In the genomic region with DNA sequence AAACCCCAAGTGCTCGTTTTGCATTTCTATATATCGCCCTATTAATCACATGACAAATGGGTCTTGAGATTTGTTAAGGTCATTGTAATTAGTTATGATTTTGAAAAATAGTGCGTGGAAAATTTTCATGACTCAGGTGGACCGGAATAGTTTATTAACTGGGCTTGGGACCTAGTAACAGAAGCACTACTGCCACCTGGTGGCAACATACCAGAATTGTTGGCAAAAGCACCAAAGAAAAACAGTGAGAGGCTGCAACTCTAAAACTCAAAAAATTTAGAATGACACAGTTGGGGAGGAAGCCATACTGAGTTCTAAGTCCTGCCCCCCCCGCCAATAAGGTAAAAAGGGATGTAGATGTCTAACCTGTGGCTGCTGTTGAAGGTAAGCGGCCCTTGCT, we compare ENCODE assay signal across 10 mouse cellular contexts. TPM values are rescaled to one million over a fixed set of nuclear protein-coding genes. Genes with fewer than 3 reads are reported as not detected.
DNase-seq lines count a peak whose midpoint lies in the region; ATAC-seq and TF ChIP-seq lines count a peak whose summit lies in the region.
"Had no signal": no experiment of that assay in that cellular context is flagged by ENCODE, and none has a peak within 500 bp of the region (broad histone marks: within the 10 kb centered on the region; RNA-seq: fewer than 3 reads in every experiment).

No protein-coding gene starts in this region.

- no peak overlapping the region for H3K4me3 ChIP-seq in liver, embryonic 12.5 days
- H3K4me3 ChIP-seq in lung, adult 2 months (replicated peaks; ENCODE audit: extremely low read depth, low read depth, low read length), result no peak overlapping the region
- H3K4me3 ChIP-seq: hindbrain, embryonic 15.5 days had no signal

- ATAC-seq in liver, embryonic 12.5 days, result no peak
- no peak for ATAC-seq in megakaryocyte-erythroid progenitor cell, adult 5-6 weeks (replicated peaks; ENCODE audit: low FRiP score, low TSS enrichment, poor library complexity, severe bottlenecking)
- ATAC-seq: Patski had no signal

- TF ChIP-seq POLR2A in lung, adult 2 months (IDR thresholded peaks at IDR 0.05; ENCODE audit: borderline replicate concordance, extremely low read depth, low read depth, low read length), result no peak

- H3K27me3 ChIP-seq in liver, embryonic 12.5 days (replicated peaks), result no peaks in the 10 kb centered on the region
- H3K27me3 ChIP-seq: hindbrain, embryonic 15.5 days; Patski had no signal

- H3K4me2 ChIP-seq in liver, embryonic 12.5 days, result no peak overlapping the region
- H3K4me2 ChIP-seq: hindbrain, embryonic 15.5 days had no signal

- 0 out of 2 replicates have a peak, but pooled peaks have one; percentile 13 for TF ChIP-seq CTCF in lung, adult 2 months (IDR thresholded peaks at IDR 0.05; ENCODE audit: insufficient read depth, low read length)

- no peaks in the 10 kb centered on the region for H3K9me3 ChIP-seq in liver, embryonic 12.5 days (replicated peaks)
- H3K9me3 ChIP-seq: hindbrain, embryonic 15.5 days had no signal

- H3K36me3 ChIP-seq in liver, embryonic 12.5 days, result no peaks in the 10 kb centered on the region
- H3K36me3 ChIP-seq: hindbrain, embryonic 15.5 days had no signal

- H3K4me1 ChIP-seq in liver, embryonic 12.5 days, result no peaks in the 10 kb centered on the region
- no peaks in the 10 kb centered on the region for H3K4me1 ChIP-seq in lung, adult 2 months (ENCODE audit: control insufficient read depth, insufficient read depth, low read length)

- H3K27ac ChIP-seq in liver, embryonic 12.5 days, result no peak overlapping the region
- H3K27ac ChIP-seq: hindbrain, embryonic 15.5 days had no signal

- DNase-seq in cerebellum, adult 8-10 months, result peak; percentile 29
- no peak for DNase-seq in cerebellum, adult 11 months
- peak; percentile 21 for DNase-seq in liver
- DNase-seq in WW6 (ENCODE audit: low read depth, low spot score), result peak; percentile 13
- peak; percentile 36 for DNase-seq in fibroblast of lung, adult 2 months (ENCODE audit: low read depth)
- DNase-seq in lung, adult 2 months, result peak; percentile 5

- no peak overlapping the region for H3K9ac ChIP-seq in liver, embryonic 12.5 days
- H3K9ac ChIP-seq: hindbrain, embryonic 15.5 days had no signal

- 40% methylated on average over 6 of the region's 6 CpGs for WGBS in liver, embryonic 12.5 days (ENCODE audit: insufficient replicate concordance)
- 44% methylated on average over 6 of the region's 6 CpGs for WGBS in lung, adult 2 months

RNA-seq across cellular contexts. Expression of a gene that starts 0.6 kb away (rescaled TPM):
- polyA plus RNA-seq in liver, embryonic 12.5 days (2016; fragmentation: Nextera tagmentation; extraction: Ambion mirVana), result not detected in 2 replicates
- not detected in 2 replicates for polyA plus RNA-seq in lung, adult 2 months (2012; rRNA removed)
- not detected in 2 replicates for total RNA-seq in megakaryocyte-erythroid progenitor cell, adult 5-6 weeks (2014; fragmentation: Nextera tagmentation)
- total RNA-seq in megakaryocyte-erythroid progenitor cell, adult 5-6 weeks (2017), result not detected in 2 replicates
- polyA plus RNA-seq: hindbrain, embryonic 15.5 days; Patski had no signal

RNA-seq across cellular contexts. Expression of a gene that starts 56.7 kb away (rescaled TPM):
- polyA plus RNA-seq in liver, embryonic 12.5 days (2016; fragmentation: Nextera tagmentation; extraction: Ambion mirVana), result 3.7 and 5.1 TPM in 2 replicates
- 231 and 235 TPM in 2 replicates for polyA plus RNA-seq in lung, adult 2 months (2012; rRNA removed)
- not detected in 2 replicates for total RNA-seq in megakaryocyte-erythroid progenitor cell, adult 5-6 weeks (2014; fragmentation: Nextera tagmentation)
- total RNA-seq in megakaryocyte-erythroid progenitor cell, adult 5-6 weeks (2017), result not detected in 2 replicates

Comparison
In these comparisons a context has a peak if more than half of its experiments do, and no peak if none do; other contexts are left out.
1. RNA of a gene that starts 56.7 kb away (polyA plus RNA-seq): 231 to 235 TPM in lung, adult 2 months; 3.7 to 5.1 TPM in liver, embryonic 12.5 days; every median in the first group is over 10 times any median in the second.